ENCODE assay signal across 8 mouse cellular contexts in the genomic region with DNA sequence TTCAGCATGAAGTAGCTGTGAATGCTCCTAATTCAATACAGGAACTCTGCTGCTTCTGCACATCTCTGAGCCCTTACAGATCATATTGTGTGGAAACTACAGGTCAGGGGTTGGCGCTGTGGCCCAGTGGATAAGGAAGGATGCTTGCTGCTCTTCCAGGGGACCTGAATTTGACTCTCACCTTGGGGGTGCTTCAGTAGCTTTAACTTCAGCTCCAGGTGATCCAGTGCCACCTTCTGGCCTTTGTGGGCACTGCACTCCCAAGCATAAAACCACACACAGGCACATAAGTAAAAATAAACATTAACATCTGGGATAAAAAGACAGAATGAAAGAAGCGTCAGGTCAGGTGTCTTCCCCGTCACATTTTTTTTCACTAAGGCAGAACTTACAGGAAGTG.
DNase-seq lines count a peak whose midpoint lies in the region; ATAC-seq lines count a peak whose summit lies in the region.

No protein-coding gene starts in this region.

- H3K9me3 ChIP-seq in heart, embryonic 12.5 days (replicated peaks), result peaks cover 4% of the 10 kb centered on the region; the same call in 1 of the 2 replicates

- H3K27me3 ChIP-seq in heart, embryonic 12.5 days (replicated peaks), result no peaks in the 10 kb centered on the region; the same call in 1 of the 2 replicates

- intact Hi-C loops in heart, postnatal 10 days (cut with DNase I), result loop anchor here (5.0 kb wide), 2 partner anchors 55 to 200 kb away; no protein-coding TSS in a partner anchor

- no peak overlapping the region for H3K27ac ChIP-seq in heart, embryonic 12.5 days (ENCODE audit: poor library complexity, severe bottlenecking)

- no peaks in the 10 kb centered on the region for H3K36me3 ChIP-seq in heart, embryonic 12.5 days

- ATAC-seq in heart, embryonic 12.5 days (ENCODE audit: insufficient number of reproducible peaks, low FRiP score), result no peak

- no peak overlapping the region for H3K9ac ChIP-seq in heart, embryonic 12.5 days

- no peak overlapping the region for H3K4me2 ChIP-seq in heart, embryonic 12.5 days

- DNase-seq in heart, postnatal 10 days, result peak; percentile 30 to 62
- DNase-seq in urinary bladder, postnatal 25 days (ENCODE audit: low spot score), result peak; percentile 27
- DNase-seq in urinary bladder, postnatal 10 days (ENCODE audit: low spot score), result no peak
- DNase-seq in embryo, embryonic 10 days (ENCODE audit: low spot score), result peak; percentile 61
- DNase-seq in kidney, postnatal 10 days, result peak; percentile 69
- DNase-seq in lung, postnatal 10 days, result peak; percentile 36
- peak; percentile 13 to 15 for DNase-seq in urinary bladder, postnatal 36 days (ENCODE audit: low spot score in 2 of 2)

- no peak overlapping the region for H3K4me3 ChIP-seq in heart, embryonic 12.5 days

- 55% methylated on average over 3 of the region's 3 CpGs for WGBS in heart, embryonic 12.5 days

- no peaks in the 10 kb centered on the region for H3K4me1 ChIP-seq in heart, embryonic 12.5 days (replicated peaks)
